Mouse (Mus musculus): Measurements from ENCODE around the gene Pou5f1.

The Pou5f1 gene

DNA sequence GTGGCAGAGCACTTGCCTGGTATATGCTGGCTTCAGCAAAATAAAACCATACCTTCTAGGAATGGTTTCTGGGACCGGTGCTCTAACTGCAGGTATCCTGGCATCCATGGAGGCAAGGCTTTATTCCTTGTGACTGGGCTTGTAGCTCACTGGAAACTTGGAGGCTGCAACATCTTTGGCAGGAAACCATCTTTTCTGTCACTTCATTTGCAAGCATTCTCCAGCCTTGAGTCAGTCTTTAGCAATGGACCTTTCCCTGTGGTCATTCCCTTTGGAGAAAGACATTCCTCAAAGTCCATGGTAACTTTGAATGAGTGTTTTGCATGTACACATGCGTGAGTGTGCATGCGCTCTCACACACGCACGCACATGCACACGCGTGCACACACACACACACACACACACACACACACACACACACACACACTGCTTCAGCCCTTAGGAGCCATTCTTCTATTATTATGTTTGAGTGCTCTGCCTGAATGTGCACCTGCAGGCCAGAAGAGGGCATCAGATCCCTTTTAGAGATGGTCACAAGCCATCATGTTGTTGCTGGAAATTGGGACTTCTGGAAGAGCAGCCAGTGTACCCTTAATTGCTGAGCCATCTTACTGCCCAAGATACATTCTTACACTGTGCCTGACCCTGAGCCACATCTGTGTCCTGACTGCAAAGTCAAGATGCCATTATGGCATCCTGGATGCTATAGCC is 7.3 kb downstream of the Pou5f1 start:
- no peak for DNase-seq (ENCODE audit: extremely low spot score, low spot score)

GRCm38 (mm10) chr17:35513886-35514285 is 8.1 kb downstream of the Pou5f1 start:
- peak; percentile 89 for DNase-seq (ENCODE audit: extremely low spot score, low spot score)

DNA sequence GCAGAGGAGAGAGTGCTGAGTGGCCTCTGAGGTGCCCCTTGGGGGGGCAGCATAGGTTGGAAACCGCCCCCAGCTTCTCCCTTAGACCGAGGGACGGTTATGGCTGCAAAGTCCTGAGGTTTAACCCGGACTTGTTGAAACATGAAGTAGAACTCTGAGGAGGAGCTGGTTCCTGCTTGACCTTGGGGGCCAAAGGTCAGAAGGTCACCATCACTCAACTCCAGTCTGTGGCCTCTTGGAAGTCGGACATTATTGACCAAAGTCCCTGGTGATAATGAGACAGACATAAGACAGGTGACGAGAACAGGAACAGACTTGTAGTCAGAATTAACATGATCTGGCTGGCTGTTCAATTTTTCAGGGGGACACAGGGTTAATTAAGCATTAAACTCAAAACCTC is 8.9 kb downstream of the Pou5f1 start:
- DNase-seq (ENCODE audit: extremely low spot score, low spot score), result peak; percentile 42

DNA sequence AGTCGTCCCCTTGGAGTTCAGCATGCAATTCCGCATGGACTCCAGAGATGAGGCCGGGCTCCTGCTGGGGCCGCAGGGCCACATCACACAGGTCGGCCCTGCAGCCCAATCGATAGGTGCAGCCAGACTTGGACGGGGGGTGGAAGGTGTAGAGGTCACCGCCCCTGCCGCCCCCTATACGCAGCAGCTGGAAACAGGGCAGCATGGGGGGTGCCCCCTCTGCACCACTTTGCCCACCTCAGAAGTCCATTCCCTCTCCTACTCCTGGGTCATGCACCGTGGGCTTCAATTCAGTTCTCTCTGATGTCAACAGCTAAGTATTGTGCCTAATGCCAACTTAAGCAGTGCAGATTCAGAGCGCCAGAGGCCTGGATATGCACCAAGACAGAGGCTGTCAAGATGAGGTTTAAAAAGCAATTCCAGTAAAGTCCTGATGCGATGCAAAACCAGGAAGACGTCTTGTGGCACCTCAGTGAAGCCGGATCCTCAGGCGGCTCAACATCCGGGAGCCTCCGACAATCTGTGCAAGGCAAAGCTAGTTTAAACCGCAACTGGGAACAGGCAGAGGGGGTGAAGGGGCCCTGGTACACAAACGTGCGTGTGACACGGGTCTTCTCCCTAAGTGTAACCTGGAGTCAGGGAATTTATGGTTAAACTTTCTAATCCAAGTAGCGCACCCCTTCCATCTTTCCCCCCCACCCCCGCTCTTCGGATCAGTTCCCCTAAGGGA is 10.3 kb downstream of the Pou5f1 start:
- DNase-seq (ENCODE audit: extremely low spot score, low spot score), result no peak

DNA sequence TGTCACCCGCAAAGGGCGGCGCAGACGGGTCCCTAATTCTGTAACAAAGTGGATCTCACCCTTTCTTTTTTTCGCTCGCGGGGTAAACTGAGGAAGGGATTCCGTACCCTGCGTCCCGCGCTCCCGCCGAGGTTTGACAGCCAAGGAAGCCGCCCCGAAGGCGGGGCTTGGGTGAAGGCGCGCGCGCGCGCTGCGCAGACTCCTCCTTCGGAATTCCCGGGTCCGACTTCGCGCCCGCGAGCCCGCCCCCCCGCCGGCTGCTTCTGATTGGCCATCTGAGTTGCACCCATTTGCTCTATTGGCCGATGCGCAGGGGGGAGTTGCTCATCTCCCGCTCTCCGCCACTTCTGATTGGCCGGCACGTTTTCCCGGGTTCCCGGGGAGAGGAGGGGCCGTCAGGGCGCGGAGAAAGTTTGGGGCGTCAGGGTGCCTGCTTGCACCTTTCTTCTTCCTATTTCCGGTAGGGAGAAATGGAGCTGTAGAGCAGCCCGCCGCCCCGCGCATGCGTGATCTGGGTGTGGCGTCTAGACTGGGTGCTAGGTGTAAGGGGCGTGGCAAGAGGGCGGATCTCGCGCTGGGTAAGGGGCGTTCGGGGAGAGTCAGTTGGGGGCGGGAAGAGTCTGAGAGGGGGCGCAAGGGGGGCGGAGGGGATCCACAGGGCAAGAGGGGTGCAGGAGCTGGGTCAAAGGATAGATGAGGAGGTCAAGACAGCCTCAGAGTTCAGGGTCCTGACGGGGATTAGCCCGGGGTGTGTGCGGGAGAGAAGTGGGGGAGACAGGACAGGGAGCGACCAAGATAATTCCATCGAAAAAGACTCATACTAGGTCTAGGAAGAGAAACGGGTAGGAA is 11.1 kb downstream of the Pou5f1 start, which contains the start of the genes Tcf19 and Cchcr1:
Tcf19 (minus strand) TSS at position 173 of the 849 bp plus-strand sequence.
Cchcr1 (plus strand) TSS at position 449 of the 849 bp plus-strand sequence.
- DNase-seq (ENCODE audit: extremely low spot score, low spot score), result peak; percentile 96

DNA sequence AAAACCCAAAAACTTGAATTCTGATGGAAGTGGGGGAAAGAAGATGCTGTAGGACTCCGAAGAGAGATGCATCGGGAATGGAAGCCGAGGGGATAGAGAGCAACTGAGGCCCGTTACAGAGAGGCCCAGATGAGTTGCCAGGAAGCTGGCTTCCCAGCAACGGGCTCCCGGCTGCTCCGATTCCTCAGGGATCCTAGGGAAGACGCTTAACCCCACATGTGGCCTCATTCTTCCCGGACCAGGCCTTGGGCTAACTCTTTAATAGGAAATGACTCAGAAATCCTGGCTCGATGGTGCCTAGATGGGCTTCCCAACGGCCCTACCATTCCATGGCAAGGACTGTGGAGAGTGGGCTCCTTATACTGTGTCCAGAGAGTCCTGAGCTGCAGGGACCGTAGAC is 11.7 kb downstream of the Pou5f1 start:
- DNase-seq (ENCODE audit: extremely low spot score, low spot score), result peak; percentile 36

GRCm38 (mm10) chr17:35524354-35524753 is 18.5 kb downstream of the Pou5f1 start:
- DNase-seq (ENCODE audit: extremely low spot score, low spot score), result no peak

GRCm38 (mm10) chr17:35526644-35527043 is 20.8 kb downstream of the Pou5f1 start:
- DNase-seq (ENCODE audit: extremely low spot score, low spot score), result no peak

DNA sequence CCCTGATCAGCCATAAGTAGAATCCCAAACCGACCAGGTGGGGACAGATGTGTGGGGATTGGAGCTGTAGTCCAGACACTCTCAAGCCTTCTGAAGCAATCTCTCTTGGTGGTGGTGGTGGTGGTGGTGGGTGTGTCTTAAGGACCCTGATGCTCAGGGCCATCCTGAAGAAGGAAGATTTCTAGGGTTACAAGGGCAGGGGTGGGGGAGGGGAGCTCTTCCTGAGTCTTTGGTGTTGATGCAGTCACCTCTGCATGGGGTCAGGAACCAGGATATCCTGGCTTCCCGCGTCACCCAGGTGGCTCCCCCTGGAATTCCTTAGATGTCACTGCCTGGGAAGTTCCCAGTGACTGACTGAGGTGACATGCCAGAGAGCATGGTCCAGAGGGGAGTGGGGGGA is 26.5 kb downstream of the Pou5f1 start:
- no peak for DNase-seq (ENCODE audit: extremely low spot score, low spot score)

GRCm38 (mm10) chr17:35532901-35533300 is 27.1 kb downstream of the Pou5f1 start, which contains the start of gene Psors1c2:
Gene Psors1c2, plus strand, starts transcription at chr17:35533201.
- no peak for DNase-seq (ENCODE audit: extremely low spot score, low spot score)

GRCm38 (mm10) chr17:35534343-35534742 is 28.5 kb downstream of the Pou5f1 start:
- peak; percentile 67 for DNase-seq (ENCODE audit: extremely low spot score, low spot score)

DNA sequence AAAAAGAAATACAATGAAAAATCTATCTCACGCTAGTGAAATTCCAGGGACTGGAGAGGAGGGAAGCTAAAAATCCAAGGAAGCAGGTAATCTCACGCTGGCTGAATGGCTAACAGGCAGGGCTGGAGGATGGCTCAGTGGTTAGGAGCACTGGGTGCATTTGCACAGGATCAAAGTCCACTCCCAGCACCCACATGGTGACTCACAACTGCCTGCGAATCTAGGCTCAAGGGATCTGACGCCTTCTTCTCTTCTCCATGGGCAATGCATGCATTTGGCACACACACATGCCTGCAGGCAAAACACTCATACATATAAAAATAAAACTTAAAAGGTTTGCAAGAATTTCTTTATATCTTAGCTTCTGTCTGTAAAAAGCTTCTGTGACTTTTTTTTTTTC is 31.6 kb downstream of the Pou5f1 start:
- no peak for DNase-seq (ENCODE audit: extremely low spot score, low spot score)

DNA sequence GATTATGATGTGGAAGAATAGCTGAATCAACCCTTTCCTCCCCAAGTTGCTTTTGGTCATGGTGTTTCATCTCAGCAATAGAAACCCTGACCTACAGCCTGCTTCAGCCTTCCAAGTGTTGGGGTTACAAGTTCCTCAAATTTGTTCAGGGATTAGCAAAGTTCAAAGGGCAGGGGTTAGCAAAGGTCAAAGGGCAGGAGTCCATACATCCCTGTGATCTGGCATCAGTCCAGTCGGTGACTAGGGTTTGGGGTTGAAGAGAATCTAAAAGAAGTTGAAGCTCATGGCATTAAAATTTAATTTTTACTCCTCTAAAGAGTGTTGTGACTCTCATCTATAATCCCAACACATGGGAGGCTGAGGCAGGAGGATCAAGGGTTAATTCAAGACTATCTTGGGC is 32.7 kb downstream of the Pou5f1 start:
- no peak for DNase-seq (ENCODE audit: extremely low spot score, low spot score)

GRCm38 (mm10) chr17:35539540-35539939 is 33.7 kb downstream of the Pou5f1 start:
- no peak for DNase-seq (ENCODE audit: extremely low spot score, low spot score)

DNA sequence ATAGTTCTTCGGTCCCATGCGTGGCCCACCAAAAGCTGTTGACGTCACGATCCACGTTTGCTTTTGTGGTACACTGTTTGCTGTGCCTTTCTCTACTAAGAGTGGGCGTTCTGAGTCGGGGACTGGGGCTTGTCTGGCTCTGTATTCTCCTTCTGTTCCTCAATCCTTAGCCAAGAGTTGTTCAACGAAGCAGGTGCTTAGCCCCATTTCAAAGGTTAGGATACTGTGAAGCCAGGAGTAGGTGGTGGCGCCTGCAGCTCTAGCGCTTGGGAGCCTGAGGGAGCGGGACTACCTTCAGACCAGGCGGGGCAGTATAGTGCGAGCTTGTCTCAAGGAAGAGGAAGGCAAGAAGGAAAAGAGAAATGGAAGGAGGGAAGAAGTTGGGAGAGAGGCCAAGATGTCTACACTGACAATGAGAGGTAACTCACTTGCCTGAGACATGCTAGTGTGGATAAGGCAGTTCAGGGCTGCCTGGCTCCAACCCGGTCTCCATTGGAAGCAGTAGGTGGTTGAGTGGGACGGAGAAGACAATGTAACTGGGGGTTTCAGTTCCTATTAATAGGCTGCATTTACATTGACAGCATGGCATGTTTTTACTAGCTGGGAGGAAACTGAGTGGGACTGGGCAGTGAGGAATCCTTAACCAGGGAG is 37.1 kb downstream of the Pou5f1 start:
- no peak for DNase-seq (ENCODE audit: extremely low spot score, low spot score)

- no peak for DNase-seq (ENCODE audit: extremely low spot score, low spot score)
These were observed 37.6 kb downstream of the Pou5f1 start for GRCm38 (mm10) chr17:35543412-35543861.

GRCm38 (mm10) chr17:35544001-35544400 is 38.2 kb downstream of the Pou5f1 start:
- DNase-seq (ENCODE audit: extremely low spot score, low spot score), result no peak

DNA sequence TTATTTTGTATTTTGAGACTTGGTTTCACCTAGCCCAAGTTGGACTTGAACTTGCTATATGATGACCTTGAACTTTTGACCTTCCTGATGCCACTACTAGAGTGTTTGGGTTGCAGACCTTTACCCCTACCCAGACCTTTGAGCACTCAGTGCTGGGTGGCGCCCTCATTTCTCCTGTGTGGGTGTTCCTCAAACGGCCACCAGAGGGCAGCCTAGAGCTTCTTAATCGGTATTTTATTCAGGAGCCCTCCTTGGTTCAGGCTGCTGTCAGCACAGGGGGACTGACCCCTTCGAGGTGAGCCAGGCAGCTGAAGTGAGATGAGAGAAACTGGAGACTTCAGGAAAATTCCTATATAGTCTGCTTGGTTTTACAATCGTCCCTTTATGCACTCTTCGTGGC is 38.9 kb downstream of the Pou5f1 start:
- DNase-seq (ENCODE audit: extremely low spot score, low spot score), result peak; percentile 66

DNA sequence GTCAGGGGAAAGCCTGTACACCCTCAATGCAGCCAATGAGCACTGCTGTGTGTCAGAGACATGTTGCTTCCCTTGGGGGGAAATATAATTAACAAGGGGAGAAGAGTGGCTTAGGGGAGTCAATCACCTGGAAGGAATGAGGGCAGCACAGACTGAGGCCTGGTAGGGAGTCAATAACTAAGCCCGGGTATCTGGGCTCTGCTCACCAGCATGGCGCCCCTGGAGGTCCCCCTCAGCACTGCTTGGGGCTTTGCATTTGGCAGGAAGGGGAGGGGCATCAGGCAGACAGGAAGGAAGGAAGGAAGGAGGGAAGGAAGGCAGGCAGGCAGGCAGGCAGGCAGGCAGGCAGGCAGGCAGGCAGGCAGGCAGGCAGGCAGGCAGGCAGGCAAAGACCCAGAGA is 41.6 kb downstream of the Pou5f1 start:
- DNase-seq (ENCODE audit: extremely low spot score, low spot score), result no peak

DNA sequence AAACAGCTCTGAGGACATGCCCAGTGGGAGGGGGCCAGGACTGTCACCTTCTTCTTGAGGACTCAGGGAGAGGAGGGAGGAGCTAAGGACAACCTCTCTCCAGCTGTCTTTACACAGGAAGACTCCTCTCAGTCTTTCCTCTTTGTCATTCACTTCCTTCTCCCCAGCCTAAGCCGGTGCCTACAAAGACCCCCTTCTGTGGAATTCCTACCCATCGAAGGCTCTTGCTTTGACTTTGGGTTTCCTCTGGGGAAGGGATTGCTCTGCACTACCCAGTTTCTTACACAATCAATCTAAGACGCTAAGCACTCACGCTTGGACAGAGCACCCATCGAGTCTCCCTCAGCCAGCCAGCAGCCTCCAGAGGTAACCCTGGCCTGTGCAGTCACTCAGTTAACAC is 42.8 kb downstream of the Pou5f1 start:
- no peak for DNase-seq (ENCODE audit: extremely low spot score, low spot score)
